Mouse (Mus musculus): ENCODE results near the gene Haspin. TPM values are rescaled to one million over a fixed set of nuclear protein-coding genes. Genes with fewer than 3 reads are reported as not detected.

The Haspin gene
- 10 to 100 TPM in 1 of 2 experiments, 1 to 10 TPM in 1; 8.9 to 11.9 TPM for total RNA-seq (2023)

DNA sequence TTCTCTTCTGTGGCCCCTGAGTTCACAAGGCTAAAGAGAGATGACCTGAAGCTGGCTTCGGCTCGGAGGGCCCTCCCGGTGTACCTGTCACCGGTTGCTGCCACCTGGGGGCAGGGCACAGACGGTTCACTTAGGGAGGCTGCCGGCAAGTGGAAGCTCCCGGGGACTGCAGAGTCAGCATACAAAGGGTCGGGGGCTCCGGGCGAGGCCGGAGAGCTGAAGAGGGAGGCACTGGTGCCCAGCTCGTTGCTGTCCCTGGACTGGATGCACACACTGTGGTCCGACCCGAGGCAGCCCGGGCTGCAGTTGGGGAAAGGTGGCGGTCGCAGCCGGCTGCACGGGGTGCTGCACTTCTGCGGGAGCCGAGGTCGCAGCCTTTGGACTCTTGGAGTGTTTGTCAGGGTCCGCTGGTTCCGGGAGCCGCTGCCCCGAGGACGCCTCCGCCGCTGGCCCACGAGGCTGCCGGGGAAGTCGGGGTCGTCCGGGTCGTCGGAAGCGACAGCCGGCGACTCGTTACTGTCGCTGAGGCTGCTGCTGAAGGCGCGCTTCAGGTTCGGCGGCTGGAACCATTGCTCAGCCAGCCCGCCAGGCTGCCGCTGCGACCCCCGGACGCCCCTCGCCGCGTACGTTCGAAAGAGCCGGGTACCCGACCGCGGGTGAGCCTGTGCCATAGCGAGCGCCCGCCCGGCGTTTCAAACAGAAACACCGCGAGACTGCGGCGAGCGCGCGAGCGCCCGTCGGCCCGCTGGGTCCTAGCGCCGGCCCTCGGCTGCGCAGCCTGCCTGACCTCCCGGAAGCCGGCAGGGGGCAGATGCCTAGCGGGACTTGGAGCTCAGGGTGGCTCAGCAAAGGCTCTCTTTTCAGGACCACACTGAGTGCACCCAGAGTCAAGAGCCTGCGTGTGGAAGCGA is at the start of gene Haspin:
TSS of gene Haspin (minus strand) at position 704 of the 911 bp plus-strand sequence.

DNA sequence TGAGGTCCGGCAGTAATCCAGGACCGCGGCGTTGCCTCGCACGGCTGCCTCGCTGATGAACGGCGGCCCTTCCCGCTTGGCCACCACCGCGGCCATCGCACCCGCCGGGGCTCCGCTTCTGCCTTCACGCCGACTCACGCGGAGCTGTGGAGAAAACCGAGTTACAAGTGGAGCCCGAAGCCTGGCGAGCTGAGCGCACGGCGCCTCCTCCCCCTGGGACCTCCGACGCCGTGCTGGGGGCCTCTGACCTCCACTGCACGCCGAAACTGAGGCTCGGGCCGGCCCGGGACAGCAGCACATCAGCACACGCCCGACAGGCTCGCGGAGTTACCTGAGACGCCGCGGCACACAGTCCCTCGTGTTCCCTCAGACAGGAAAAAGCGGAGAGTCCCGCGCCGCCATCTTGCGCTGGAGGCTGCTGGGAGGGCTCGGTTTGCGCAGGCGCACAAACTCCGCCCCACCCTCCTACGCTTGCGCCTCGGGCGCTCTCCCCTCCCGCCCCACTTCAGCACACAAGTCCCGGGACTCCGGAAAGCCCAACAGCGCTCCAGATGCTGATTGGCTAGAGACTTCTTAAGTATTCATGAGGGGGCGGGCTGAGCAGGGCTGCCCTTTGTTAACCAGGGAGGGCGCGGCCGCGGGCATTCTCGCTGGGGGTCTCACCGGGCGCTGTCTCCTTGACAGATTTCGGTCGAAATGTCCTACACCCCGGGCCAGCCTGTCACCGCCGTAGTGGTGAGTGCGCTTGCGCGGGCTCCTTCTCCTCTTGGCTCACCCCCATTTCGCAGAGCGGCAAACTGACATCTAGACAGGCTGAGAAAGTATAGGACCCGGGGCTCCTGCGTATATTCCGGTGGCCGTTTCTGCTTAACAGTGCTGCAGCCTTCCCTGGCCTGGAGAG is 38.8 kb upstream of the Haspin start, which contains the start of the genes Emc6 and Tax1bp3:
TSS of gene Emc6 (minus strand) at position 430 of the 901 bp plus-strand sequence.
TSS of gene Tax1bp3 (plus strand) at position 476 of the 901 bp plus-strand sequence.

GRCm38 (mm10) chr11:73159957-73160810 is 22.1 kb upstream of the Haspin start, which contains the start of gene P2rx5:
Gene P2rx5 (plus strand): TSS chr11:73160421.

GRCm38 (mm10) chr11:73090283-73090682 is 47.8 kb downstream of the Haspin start, which contains the start of gene Itgae:
Gene Itgae (plus strand): TSS chr11:73090583.

Other genes with a start within 250 kb of the Haspin start
- 100 to 1,000 TPM; 279 to 289 TPM for gene Atp2a3, start 177.1 kb downstream of the Haspin start, total RNA-seq (2023)
- gene P2rx1, start 139.2 kb downstream of the Haspin start, total RNA-seq (2023), result 10 to 100 TPM; 10.7 to 10.8 TPM
- 1 to 10 TPM; 6.7 to 7.1 TPM for gene Camkk1, start 119.3 kb downstream of the Haspin start, total RNA-seq (2023)
- gene Ncbp3, start 90.5 kb downstream of the Haspin start, total RNA-seq (2023), result 10 to 100 TPM; 13.6 to 14.7 TPM
- under 1 TPM in 1 of 2 experiments, not detected in 1; 0.09 TPM for gene Itgae, start 47.7 kb downstream of the Haspin start, total RNA-seq (2023)
- gene P2rx5, start 22.1 kb upstream of the Haspin start, total RNA-seq (2023), result not detected
- gene Emc6, start 38.7 kb upstream of the Haspin start, total RNA-seq (2023), result 10 to 100 TPM; 20.7 to 22.7 TPM
- gene Tax1bp3, start 38.8 kb upstream of the Haspin start, total RNA-seq (2023), result 10 to 100 TPM; 16.3 to 18.2 TPM
- 10 to 100 TPM; 15.1 to 18.7 TPM for gene Ctns, start 60.7 kb upstream of the Haspin start, total RNA-seq (2023)
- gene Shpk, start 61.2 kb upstream of the Haspin start, total RNA-seq (2023), result 1 to 10 TPM; 1.3 to 1.8 TPM
- gene Trpv1, start 96.0 kb upstream of the Haspin start, total RNA-seq (2023), result not detected
- not detected for gene Trpv3, start 129.1 kb upstream of the Haspin start, total RNA-seq (2023)
- under 1 TPM in 1 of 2 experiments, not detected in 1; 0.09 TPM for gene Aspa, start 191.3 kb upstream of the Haspin start, total RNA-seq (2023)
- gene Gm49340, start 191.4 kb upstream of the Haspin start, total RNA-seq (2023), result not detected
- gene Spata22, start 191.4 kb upstream of the Haspin start, total RNA-seq (2023), result not detected
- not detected for gene Olfr20, start 212.5 kb upstream of the Haspin start, total RNA-seq (2023)
- not detected for gene Olfr376, start 233.0 kb upstream of the Haspin start, total RNA-seq (2023)